Mouse (Mus musculus) spleen, postnatal 36 days (tissue): Measurements from ENCODE around the gene Lhfpl3.
"Not testable (repeated sequence)": the region's sequence is repeated elsewhere in the genome, so short reads cannot be mapped to it uniquely, and the experiment has no call there.

Experiments
- DNase-seq, 2 experiments: peaks; one replicate each; pipeline ENCODE4 v3.0.0; 2022; ENCODE audit warnings: low spot score in 2 of 2, mixed read lengths in 1 of 2

Lhfpl3 gene

GRCm38 (mm10) chr5:22745885-22746532 is at the start of gene Lhfpl3:
Lhfpl3 (plus strand) TSS chr5:22746059.
- DNase-seq, result no peak

GRCm38 (mm10) chr5:22706271-22706670 is 39.6 kb upstream of the Lhfpl3 start:
- DNase-seq, result not testable (repeated sequence)

GRCm38 (mm10) chr5:22745529-22745884 is 352 bp upstream of the Lhfpl3 start:
- no peak for DNase-seq

- no peak for DNase-seq
Observed at GRCm38 (mm10) chr5:22746533-22747021, 718 bp downstream of the Lhfpl3 start.

- DNase-seq, result no peak
Observed at GRCm38 (mm10) chr5:22747305-22747704, 1.4 kb downstream of the Lhfpl3 start.

GRCm38 (mm10) chr5:22757261-22757660 is 11.4 kb downstream of the Lhfpl3 start:
- no peak for DNase-seq

- no peak for DNase-seq
Observed at GRCm38 (mm10) chr5:22770726-22771125, 24.9 kb downstream of the Lhfpl3 start.

- no peak for DNase-seq
Observed at GRCm38 (mm10) chr5:22795361-22795760, 49.5 kb downstream of the Lhfpl3 start.

GRCm38 (mm10) chr5:22813426-22813825 is 67.6 kb downstream of the Lhfpl3 start:
- no peak for DNase-seq

- DNase-seq, result no peak
Observed at GRCm38 (mm10) chr5:22829822-22830450, 84.1 kb downstream of the Lhfpl3 start.

GRCm38 (mm10) chr5:22851572-22851971 is 105.7 kb downstream of the Lhfpl3 start:
- no peak for DNase-seq

GRCm38 (mm10) chr5:22853503-22853902 is 107.6 kb downstream of the Lhfpl3 start:
- DNase-seq, result no peak

GRCm38 (mm10) chr5:22856480-22856879 is 110.6 kb downstream of the Lhfpl3 start:
- no peak for DNase-seq

GRCm38 (mm10) chr5:22861399-22861798 is 115.5 kb downstream of the Lhfpl3 start:
- DNase-seq, result no peak

- DNase-seq, result no peak
Observed at GRCm38 (mm10) chr5:22869031-22869430, 123.2 kb downstream of the Lhfpl3 start.

- DNase-seq, result no peak
Observed at GRCm38 (mm10) chr5:22872417-22872816, 126.6 kb downstream of the Lhfpl3 start.

GRCm38 (mm10) chr5:22888345-22888744 is 142.5 kb downstream of the Lhfpl3 start:
- DNase-seq, result no peak

GRCm38 (mm10) chr5:22889481-22889880 is 143.6 kb downstream of the Lhfpl3 start:
- DNase-seq, result no peak

GRCm38 (mm10) chr5:22897228-22897627 is 151.4 kb downstream of the Lhfpl3 start:
- DNase-seq, result no peak

- no peak for DNase-seq
Observed at GRCm38 (mm10) chr5:22897656-22898289, 151.9 kb downstream of the Lhfpl3 start.

- no peak for DNase-seq
Observed at GRCm38 (mm10) chr5:22898593-22898992, 152.7 kb downstream of the Lhfpl3 start.

GRCm38 (mm10) chr5:22899913-22900312 is 154.1 kb downstream of the Lhfpl3 start:
- DNase-seq, result no peak

- DNase-seq, result no peak
Observed at GRCm38 (mm10) chr5:22917197-22917596, 171.3 kb downstream of the Lhfpl3 start.
